Mouse (Mus musculus) liver, postnatal 0 days (tissue): ENCODE measurements around the gene H2-DMb1.

Source experiments
- CTCF ChIP-seq: sonication (generic); IDR thresholded peaks from 2 replicates; pipeline ENCODE4 v1.5.1; 2016; ENCODE audit warnings: antibody characterized with exemption, low read depth
- EP300 ChIP-seq: IDR thresholded peaks from 2 replicates; pipeline ENCODE4 v1.6.1; 2016; ENCODE audit warnings: antibody characterized with exemption, low read depth, mild to moderate bottlenecking

DNA sequence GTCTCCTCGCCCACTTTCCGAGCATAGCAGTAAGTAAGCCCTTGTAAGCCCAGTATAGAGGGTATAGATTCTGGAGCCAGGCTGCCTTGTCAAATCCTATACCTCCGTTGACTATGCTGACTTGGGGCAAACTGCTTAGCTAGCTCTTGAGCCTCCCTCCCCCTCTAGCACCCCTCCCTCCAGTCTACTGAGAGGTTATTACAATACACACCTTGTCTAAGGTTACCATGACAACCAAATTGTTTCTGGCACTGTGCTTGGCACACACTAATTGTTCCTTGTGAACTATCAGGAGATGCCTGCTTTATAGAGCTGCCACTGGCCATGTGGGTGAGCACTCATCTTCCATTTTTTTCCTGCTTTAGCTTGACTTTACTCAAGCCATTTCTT is 43.1 kb upstream of the H2-DMb1 start:
- TF ChIP-seq CTCF (no peak), EP300 (no peak)
